Mouse (Mus musculus): ENCODE data around the gene Itpkb.

DNA sequence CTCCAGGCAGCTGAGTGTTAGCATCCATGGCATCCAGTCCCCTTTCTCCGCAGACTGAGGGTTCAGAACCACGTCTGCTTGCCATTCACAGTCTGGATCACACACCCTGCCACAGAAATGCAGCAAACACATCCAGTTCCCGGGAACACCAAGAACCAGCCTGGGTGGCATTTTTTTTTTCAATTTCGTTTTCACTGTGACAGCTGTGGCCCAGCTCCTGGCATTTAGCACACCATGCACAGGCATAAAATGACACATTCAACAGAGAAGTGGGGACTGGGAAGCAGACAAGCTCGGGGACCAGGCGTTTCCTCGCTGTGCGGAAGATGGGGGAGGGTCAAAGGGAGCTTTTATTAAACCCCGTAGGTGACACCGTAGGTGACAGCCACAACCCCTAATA lies 97.4 kb downstream of the Itpkb start:
- TF ChIP-seq CTCF (IDR thresholded peaks at IDR 0.05; ENCODE audit: control insufficient read depth, insufficient read depth, low read length) (no peak), POLR2A (IDR thresholded peaks at IDR 0.05; ENCODE audit: borderline replicate concordance, control insufficient read depth, low read depth, low read length) (no peak)
